Mouse (Mus musculus): ENCODE data around the gene Palld. TPM values are rescaled to one million over a fixed set of nuclear protein-coding genes. Genes with fewer than 3 reads are reported as not detected.

The Palld gene
- 1 to 10 TPM; 2.8 to 4.0 TPM for total RNA-seq (2021)

GRCm38 (mm10) chr8:61902521-61902920 is at the start of gene Palld:
Gene Palld, minus strand, starts transcription at chr8:61902690.
- DNase-seq (ENCODE audit: low spot score in 2 of 2) = no peak
- intact Hi-C loops (cut with DNase I) = no loop called here

GRCm38 (mm10) chr8:61937576-61937975 is 35.1 kb upstream of the Palld start:
- intact Hi-C loops (cut with DNase I) = no loop called here
- no peak for DNase-seq (ENCODE audit: low spot score in 2 of 2)

- no peak for DNase-seq (ENCODE audit: low spot score in 2 of 2)
- intact Hi-C loops (cut with DNase I) = no loop called here
These were observed 30.8 kb upstream of the Palld start for GRCm38 (mm10) chr8:61933243-61933642.

GRCm38 (mm10) chr8:61927777-61928494 is 25.4 kb upstream of the Palld start, which contains the start of gene Ddx60:
Gene Ddx60, plus strand, starts transcription at chr8:61928087.
- peak; percentile 33 to 50 for DNase-seq (ENCODE audit: low spot score in 2 of 2)
- intact Hi-C loops (cut with DNase I) = no loop called here

GRCm38 (mm10) chr8:61924518-61924917 is 22.0 kb upstream of the Palld start:
- intact Hi-C loops (cut with DNase I) = no loop called here

GRCm38 (mm10) chr8:61921454-61922054 is 19.1 kb upstream of the Palld start:
- intact Hi-C loops (cut with DNase I) = no loop called here
- no peak for DNase-seq (ENCODE audit: low spot score in 2 of 2)

More at GRCm38 (mm10) chr8:61924518-61924917, 22.0 kb upstream of the Palld start:
- DNase-seq (ENCODE audit: low spot score in 2 of 2) = no peak

GRCm38 (mm10) chr8:61920389-61920788 is 17.9 kb upstream of the Palld start:
- intact Hi-C loops (cut with DNase I) = no loop called here
- DNase-seq (ENCODE audit: low spot score in 2 of 2) = no peak

- DNase-seq (ENCODE audit: low spot score in 2 of 2) = no peak
- intact Hi-C loops (cut with DNase I) = no loop called here
These were observed 16.8 kb upstream of the Palld start for GRCm38 (mm10) chr8:61919145-61919788.

- intact Hi-C loops (cut with DNase I) = no loop called here
- DNase-seq (ENCODE audit: low spot score in 2 of 2) = no peak
These were observed 14.8 kb upstream of the Palld start for GRCm38 (mm10) chr8:61917287-61917686.

- intact Hi-C loops (cut with DNase I) = no loop called here
- no peak for DNase-seq (ENCODE audit: low spot score in 2 of 2)
These were observed 11.5 kb upstream of the Palld start for GRCm38 (mm10) chr8:61913957-61914356.

- no peak for DNase-seq (ENCODE audit: low spot score in 2 of 2)
- intact Hi-C loops (cut with DNase I) = no loop called here
These were observed 10.3 kb upstream of the Palld start for GRCm38 (mm10) chr8:61912817-61913216.

GRCm38 (mm10) chr8:61909313-61909712 is 6.8 kb upstream of the Palld start:
- intact Hi-C loops (cut with DNase I) = no loop called here

GRCm38 (mm10) chr8:61908303-61909215 is 6.1 kb upstream of the Palld start:
- DNase-seq (ENCODE audit: low spot score in 2 of 2) = peak; percentile 7 to 11
- intact Hi-C loops (cut with DNase I) = no loop called here

More at GRCm38 (mm10) chr8:61909313-61909712, 6.8 kb upstream of the Palld start:
- DNase-seq (ENCODE audit: low spot score in 2 of 2) = no peak

- intact Hi-C loops (cut with DNase I) = no loop called here
These were observed 1.3 kb downstream of the Palld start for GRCm38 (mm10) chr8:61901028-61901717.

GRCm38 (mm10) chr8:61897402-61897801 is 5.1 kb downstream of the Palld start:
- DNase-seq (ENCODE audit: low spot score in 2 of 2) = no peak
- intact Hi-C loops (cut with DNase I) = loop anchor here (10.0 kb wide), 1 partner anchor 1977 kb away; no protein-coding TSS in a partner anchor

More at GRCm38 (mm10) chr8:61901028-61901717, 1.3 kb downstream of the Palld start:
- DNase-seq (ENCODE audit: low spot score in 2 of 2) = no peak

GRCm38 (mm10) chr8:61896742-61897141 is 5.7 kb downstream of the Palld start:
- DNase-seq (ENCODE audit: low spot score in 2 of 2) = no peak
- intact Hi-C loops (cut with DNase I) = loop anchor here (10.0 kb wide), 1 partner anchor 1978 kb away; no protein-coding TSS in a partner anchor

- intact Hi-C loops (cut with DNase I) = loop anchor here (2.0 to 10.0 kb wide), 2 partner anchors 167 to 1981 kb away; no protein-coding TSS in a partner anchor
- peak; percentile 23 to 47 for DNase-seq (ENCODE audit: low spot score in 2 of 2)
These were observed 8.4 kb downstream of the Palld start for GRCm38 (mm10) chr8:61894062-61894461.

- intact Hi-C loops (cut with DNase I) = loop anchor here (5.0 kb wide), 1 partner anchor 355 kb away; no protein-coding TSS in a partner anchor
These were observed 24.9 kb downstream of the Palld start for GRCm38 (mm10) chr8:61877607-61878006.

GRCm38 (mm10) chr8:61875290-61875689 is 27.2 kb downstream of the Palld start:
- intact Hi-C loops (cut with DNase I) = loop anchor here (5.0 kb wide), 1 partner anchor 353 kb away; no protein-coding TSS in a partner anchor
- DNase-seq (ENCODE audit: low spot score in 2 of 2) = peak in 1 of 2 experiments; percentile 16

More at GRCm38 (mm10) chr8:61877607-61878006, 24.9 kb downstream of the Palld start:
- no peak for DNase-seq (ENCODE audit: low spot score in 2 of 2)
